Mouse (Mus musculus): ENCODE measurements around the gene E130311K13Rik.

The E130311K13Rik gene

GRCm38 (mm10) chr3:63928878-63929859 lies at the start of gene E130311K13Rik:
E130311K13Rik (minus strand) TSS chr3:63929472.
- DNase-seq: peak; percentile 88

GRCm38 (mm10) chr3:63977895-63978294 lies 48.6 kb upstream of the E130311K13Rik start:
- no peak for DNase-seq

GRCm38 (mm10) chr3:63975955-63976908 lies 47.0 kb upstream of the E130311K13Rik start, which contains the start of gene Gmps:
Gmps (plus strand) TSS chr3:63976106.
- peak; percentile 94 for DNase-seq

- DNase-seq: no peak
Observed at GRCm38 (mm10) chr3:63965929-63966328, 36.7 kb upstream of the E130311K13Rik start.

- no peak for DNase-seq
Observed at GRCm38 (mm10) chr3:63964922-63965249, 35.6 kb upstream of the E130311K13Rik start.

- DNase-seq: peak; percentile 99
Observed at GRCm38 (mm10) chr3:63964100-63964921, 35.0 kb upstream of the E130311K13Rik start, which contains the start of gene Slc33a1. Slc33a1 (minus strand) TSS chr3:63964768.

- DNase-seq: no peak
Observed at GRCm38 (mm10) chr3:63963421-63964099, 34.3 kb upstream of the E130311K13Rik start.

GRCm38 (mm10) chr3:63949837-63950236 lies 20.6 kb upstream of the E130311K13Rik start:
- DNase-seq: no peak

- peak; percentile 42 for DNase-seq
Observed at GRCm38 (mm10) chr3:63941204-63941850, 12.1 kb upstream of the E130311K13Rik start.

- DNase-seq: no peak
Observed at GRCm38 (mm10) chr3:63938928-63939327, 9.7 kb upstream of the E130311K13Rik start.

- DNase-seq: no peak
Observed at GRCm38 (mm10) chr3:63919634-63920033, 9.6 kb downstream of the E130311K13Rik start.

GRCm38 (mm10) chr3:63910301-63910700 lies 19.0 kb downstream of the E130311K13Rik start:
- no peak for DNase-seq

GRCm38 (mm10) chr3:63905241-63905640 lies 24.0 kb downstream of the E130311K13Rik start:
- DNase-seq: no peak

GRCm38 (mm10) chr3:63904157-63904556 lies 25.1 kb downstream of the E130311K13Rik start:
- DNase-seq: no peak

- no peak for DNase-seq
Observed at GRCm38 (mm10) chr3:63900021-63900571, 29.2 kb downstream of the E130311K13Rik start.

GRCm38 (mm10) chr3:63899309-63899695 lies 30.0 kb downstream of the E130311K13Rik start, which contains the start of gene Plch1:
Plch1 (minus strand) TSS chr3:63899472.
- DNase-seq: peak; percentile 6

GRCm38 (mm10) chr3:63898581-63899308 lies 30.5 kb downstream of the E130311K13Rik start:
- peak; percentile 64 for DNase-seq

GRCm38 (mm10) chr3:63897177-63897576 lies 32.1 kb downstream of the E130311K13Rik start:
- DNase-seq: no peak

- no peak for DNase-seq
Observed at GRCm38 (mm10) chr3:63896303-63896702, 33.0 kb downstream of the E130311K13Rik start.

GRCm38 (mm10) chr3:63895786-63896185 lies 33.5 kb downstream of the E130311K13Rik start:
- no peak for DNase-seq
